Mouse (Mus musculus): Measurements from ENCODE around the gene C2cd5.

The C2cd5 gene

DNA sequence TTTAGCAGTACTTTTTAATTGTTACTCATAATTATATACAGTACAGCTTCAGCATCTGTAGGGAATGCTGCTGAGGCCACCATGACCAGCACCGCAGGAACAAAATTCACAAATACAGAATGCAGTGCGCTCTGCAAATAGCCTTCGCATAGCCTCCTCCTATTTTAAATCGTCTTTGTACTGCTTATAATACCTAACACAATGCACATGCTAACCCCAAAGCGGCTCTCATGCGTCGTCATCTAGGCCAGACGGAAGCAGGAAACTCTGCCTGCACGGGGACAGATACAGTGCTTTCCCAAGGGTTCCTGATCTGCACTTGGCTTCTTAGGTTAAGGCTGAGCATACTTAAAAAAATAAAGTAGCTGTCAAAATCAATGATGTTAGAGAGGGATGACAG, 29.2 kb downstream of the C2cd5 start:
- DNase-seq = no peak

DNA sequence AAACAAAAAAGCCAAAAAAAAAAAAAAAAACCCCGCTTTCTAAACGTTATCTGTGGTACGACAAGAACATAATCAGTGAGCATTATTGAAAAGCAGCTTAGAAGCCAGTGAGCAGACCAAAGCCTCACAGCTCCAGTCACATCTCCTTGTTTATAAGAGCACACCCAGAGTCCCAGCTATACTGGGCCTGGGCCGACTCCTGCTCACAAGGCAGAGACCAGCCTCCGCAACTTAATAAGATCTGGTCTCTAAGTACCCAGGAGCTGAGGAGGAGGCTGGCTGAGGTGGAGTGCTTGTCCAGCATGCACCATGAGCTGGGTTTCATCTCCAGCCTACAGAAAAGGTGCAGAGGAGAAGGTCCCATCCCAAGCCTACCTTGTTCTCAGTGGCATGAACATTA, 29.9 kb downstream of the C2cd5 start:
- no peak for DNase-seq

DNA sequence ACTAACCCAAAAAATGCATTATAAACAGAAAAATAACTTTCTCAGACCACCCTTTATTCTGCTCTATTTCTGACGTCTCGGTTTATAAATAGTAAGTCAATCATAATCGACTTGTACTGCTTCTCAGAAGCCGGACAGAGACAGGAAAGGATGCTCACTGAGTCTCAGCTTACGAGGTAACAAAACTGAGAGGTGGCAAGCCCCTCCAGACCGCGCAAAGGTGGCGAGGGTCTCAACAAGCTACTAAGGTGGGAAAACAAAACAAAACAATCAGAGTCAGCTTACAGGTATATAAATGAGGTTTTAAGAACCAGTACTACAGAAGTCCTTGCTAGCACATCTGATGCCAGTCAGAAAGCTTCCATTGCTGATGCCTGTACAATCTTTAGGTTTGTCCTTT, 30.3 kb downstream of the C2cd5 start:
- no peak for DNase-seq

DNA sequence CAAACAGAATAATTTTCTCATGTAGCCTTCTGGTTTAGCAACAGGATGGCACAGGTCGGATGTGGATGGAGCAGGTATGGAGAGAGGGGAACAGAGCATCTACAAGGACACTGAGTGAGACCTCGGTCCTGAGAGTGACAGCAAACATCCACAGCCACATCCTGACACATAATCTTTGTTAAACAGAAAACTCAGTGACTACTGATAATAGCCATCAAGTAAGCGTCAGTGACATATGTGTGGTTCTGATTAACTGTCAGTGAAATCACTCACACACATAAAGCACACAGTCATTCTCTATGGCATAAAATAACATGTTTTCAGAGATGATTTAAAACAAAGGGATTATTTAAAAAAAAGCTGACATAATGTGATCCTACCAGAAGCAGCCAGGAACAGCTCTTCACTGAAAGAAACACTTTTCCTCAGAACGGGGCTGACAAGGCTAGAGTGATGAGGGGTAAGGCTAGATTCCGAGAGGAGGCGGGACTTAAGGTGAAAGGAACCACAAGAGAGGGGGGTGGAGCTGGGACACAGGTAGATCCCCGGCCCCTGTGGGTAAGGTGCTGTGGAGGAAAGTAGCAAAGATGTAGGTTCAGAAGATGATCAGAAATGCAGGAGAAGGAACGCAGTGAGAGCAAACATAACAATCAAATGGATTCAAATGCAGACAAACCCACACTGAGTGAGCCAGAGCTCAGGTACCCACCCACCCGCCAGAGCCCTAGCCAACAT, 31.6 kb downstream of the C2cd5 start:
- no peak for DNase-seq

DNA sequence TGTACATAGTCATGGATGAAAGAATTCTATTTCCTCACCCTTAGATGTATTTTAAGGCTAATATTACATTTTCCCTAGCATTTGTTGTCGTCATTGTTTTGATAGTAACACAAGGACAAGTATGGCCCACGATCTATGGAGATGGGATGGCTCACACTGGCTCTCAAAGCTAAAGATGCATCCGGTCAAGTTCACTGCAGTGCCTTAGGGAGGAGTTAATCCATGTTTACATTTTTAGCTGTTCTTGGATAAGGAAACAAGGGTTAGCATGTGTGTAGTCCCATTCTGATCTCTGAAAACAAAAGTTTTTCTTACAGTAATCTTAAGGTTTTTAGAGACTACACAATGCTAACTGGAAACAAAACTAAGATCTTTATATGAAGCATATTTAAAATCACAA, 32.3 kb downstream of the C2cd5 start:
- DNase-seq = no peak

DNA sequence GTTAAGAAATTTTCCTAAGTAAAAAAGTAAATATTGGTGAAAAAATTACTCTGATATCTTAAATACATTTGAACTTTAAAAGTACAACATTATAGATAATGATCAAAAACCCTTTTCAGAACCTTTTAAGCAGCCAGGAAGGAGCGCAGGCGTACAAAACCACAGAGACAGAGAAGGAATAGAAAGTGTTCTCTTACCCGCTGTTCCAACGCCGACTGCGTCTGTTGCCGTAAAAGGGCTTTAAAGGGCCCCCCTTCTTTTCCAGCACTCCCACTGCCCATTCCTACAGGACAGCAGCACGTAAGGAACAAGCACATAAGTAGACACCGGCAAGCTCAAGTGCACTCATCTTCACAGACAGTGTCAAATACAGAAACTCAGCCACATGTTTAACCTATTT, 33.1 kb downstream of the C2cd5 start:
- DNase-seq = no peak

DNA sequence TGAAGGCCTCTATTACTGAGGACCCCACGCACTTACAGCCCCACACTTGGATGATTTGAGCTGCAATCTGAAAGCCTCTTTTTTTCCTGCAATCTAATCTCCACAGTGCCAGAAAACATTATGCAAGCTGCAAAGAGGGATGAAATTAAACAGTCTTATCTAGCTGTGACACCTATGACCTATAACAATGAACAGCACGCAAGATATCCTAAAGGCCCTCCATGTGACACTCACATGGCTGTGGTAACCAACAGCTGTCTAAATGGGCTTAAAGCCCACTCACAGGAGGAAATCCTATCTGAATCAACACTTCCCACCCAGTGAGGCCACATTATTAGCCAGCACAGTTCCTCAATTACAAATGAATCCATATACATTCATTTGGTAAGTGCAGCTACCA, 35.9 kb downstream of the C2cd5 start:
- DNase-seq = no peak

DNA sequence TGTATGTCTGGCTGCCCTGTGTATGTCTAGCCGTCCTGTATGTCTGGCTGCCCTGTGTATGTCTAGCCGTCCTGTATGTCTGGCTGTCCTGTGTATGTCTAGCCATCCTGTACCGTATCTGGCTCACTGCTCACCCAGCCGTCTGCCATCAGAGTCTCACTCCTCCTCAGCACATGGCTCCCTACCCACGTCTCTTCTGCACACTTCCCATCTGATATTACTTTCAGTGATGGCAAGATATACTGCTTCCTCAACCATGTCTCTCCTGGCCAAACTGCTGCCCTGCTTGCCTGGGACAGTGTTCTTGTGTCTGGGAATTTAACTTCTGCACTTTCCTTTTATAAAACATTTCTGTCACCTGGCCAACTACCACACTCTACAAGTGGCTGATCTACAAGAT, 42.3 kb downstream of the C2cd5 start:
- no peak for DNase-seq

DNA sequence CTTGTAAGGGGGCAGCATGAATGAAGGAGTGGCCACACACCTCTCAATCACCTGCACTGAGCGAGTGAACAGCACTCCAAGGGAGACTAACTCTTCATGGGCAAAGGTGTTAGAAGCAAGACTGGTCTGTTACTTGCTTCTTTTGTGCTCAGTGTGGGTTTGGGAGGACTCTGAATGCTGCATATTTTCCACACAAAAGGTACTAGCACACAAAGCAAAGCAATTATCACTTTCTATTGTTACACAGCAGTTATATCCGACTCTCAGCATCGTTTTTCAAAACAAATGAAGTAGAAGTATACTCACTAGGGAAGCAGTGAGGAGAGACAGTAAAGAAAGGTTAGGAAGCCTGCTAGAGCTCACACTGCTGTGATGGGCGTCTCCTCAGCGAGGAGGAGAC, 48.4 kb downstream of the C2cd5 start:
- DNase-seq = no peak

DNA sequence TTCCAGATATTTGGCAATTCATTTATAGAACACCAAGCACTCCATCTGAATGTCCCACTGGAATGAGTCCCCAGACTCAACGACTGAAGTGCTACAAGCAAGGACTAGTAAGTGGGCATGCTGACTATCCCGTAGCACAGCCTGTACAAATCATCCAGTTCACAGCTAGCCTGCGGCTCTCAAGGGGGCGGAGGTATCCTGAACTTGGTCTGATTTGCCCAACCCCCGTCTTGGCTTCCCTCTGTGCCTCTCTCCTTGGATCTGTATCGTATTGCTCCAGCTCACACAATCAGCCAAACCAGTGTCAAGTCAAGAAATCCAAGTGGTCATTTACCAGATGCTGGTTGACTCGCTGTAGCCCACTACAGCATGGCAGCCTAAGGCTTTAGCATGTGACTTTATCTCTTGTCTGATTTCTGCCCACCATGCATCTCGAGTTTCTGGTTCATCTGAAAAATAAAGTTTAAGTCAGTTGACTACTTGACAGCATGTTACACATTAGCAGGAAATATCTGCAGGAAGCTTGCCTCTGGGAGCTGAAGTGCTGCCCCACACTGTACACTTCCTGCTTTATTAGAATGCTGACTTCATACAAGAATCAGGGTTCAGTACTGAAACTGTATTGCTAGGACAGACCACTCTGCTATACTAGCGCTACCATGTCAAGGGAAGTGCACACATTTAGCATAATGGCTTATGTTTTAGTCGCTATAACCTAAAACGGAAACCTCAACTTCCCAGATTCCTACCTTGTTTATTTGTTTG, 50.0 kb downstream of the C2cd5 start:
- DNase-seq = no peak

DNA sequence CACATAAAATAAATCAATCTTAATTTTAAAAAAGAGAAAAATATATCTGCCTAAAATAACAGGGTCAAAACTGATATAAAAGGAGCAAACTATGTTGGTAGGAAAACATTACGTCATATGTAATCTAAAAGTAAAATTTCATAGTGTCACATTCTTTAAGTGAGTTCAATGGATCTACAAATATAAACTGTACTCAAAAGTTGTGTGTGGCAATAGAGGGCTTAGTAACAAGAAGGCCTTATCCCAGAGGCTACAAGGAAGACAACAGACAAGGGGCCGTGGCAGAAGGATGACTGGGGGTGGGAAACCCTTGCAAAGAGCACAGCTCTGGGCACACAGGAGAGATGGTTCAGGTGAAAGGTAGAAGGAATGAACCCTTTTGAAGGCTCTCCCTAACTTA, 50.8 kb downstream of the C2cd5 start:
- DNase-seq = no peak

DNA sequence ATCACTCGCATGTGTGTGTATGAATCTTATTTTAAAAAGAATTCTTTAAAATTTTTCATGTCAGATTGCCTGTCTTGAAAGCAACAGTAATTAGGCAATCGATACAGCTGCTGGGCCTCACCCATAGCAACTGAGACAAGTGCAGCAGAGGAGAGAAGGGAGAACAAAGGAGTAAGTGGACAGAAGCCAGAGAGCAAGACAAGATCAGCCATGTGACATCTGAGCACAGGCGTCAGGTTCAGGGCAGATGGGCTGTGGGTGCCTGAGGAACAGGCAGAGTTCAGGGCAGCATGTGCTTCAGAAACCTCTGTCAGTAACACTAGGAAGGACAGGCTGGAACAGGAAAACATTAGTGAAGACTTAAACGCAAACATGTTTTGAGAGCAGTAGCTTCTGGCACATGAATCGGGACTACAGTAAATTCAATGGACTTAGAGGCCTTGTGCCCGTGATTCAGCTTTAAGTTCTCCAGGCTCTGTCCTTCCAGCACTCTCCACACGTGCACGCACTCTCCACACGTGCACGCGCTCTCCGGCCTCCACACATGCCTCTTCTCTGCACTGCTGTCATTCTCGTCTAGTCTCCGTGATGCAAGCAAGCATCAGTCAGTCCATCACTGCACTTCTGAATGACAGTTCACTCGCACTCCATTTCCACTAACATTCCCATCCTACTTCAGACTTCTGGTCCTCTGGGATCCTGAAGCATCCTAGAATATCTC, 52.2 kb downstream of the C2cd5 start:
- no peak for DNase-seq

DNA sequence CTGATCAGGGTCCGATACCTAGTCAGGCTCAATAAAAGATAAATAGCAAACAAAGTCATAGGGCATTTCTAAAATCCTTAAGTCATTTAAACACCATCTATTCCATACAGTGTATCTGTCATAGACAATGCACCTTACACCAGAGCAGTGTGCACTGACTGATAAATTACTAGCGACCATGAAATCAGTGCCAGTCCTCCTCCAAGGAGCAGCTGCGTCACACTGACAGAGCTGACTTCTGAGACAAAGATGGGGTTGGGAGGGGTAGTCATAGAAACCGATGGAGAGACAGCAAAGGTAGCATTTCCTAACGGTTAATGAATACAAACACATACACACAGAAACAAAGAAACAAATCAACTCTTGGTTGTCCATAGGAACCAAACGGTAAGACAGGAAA, 58.4 kb downstream of the C2cd5 start:
- no peak for DNase-seq

DNA sequence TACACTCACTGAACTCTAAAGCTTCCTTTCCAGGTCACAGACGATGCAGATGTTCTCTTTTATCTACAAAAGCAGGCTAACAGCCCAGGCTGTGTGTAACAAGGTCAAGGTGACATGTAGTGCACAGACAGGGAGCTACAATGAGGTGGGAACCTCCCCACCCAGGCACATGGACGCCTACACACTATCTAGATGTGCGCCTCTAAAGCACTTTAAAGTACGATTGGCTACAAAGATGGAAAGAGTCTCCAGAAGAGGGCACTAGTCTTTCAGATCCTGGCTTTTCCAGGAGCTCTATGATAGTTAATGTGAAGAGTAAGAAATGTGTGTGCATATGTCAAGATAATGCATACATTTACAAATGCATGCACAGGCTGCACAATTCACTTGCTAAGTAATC, 64.7 kb downstream of the C2cd5 start:
- no peak for DNase-seq

DNA sequence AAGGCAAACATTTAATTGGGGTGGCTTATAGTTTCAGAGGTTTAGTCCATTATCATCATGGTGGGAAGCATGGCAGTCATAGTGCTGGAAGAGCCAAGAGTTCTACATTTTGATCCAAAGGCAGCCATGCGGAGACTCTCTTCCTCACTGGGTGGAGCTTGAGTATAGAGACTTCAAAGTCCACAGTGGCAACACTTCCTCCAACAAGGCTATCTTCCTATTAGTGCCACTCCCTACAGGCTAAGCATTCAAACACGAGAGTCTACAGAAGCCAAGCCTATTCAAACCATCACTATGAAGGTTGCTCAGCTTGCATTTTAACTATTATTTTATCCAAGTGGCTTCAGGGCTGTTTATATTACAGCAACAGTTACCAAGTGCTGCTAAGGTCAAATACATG, 65.4 kb downstream of the C2cd5 start:
- DNase-seq = no peak

DNA sequence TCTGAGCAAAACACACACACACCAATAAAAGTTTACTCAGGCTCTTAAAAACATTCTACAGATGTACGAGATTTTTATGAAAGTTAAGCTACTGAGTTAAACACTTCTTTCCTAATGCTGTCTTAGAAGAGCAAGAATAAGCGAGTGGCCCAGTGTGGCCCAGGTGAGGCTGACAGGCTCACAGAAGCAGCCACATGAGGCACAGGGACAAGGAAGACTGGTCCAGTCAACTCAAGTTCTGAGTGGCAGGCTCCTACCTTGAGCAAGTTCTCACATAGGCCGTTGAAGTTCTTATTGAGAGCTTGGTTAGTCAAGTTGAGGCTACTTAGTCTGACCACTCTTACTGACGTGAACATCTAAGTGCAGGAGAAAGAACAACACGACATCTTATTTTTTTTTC, 69.4 kb downstream of the C2cd5 start:
- DNase-seq = no peak

DNA sequence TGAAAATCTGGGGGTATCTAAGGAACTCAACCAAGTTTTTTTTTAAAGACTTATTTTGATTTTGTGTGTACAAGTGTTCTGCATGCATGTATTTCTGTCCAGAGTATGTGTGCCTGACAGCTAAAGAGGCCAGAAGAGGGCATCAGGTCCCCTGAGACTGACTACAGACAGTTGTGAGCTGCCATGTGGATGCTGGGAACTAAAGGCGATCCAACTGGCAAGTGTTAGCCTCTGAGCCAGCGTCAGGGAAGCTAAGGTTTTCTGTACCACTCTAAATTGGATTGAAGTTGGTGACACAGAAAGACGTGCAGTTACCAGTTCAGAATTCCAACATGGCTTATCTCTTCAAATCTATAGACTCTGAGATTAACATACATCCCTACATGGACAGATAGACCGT, 72.0 kb downstream of the C2cd5 start:
- no peak for DNase-seq

DNA sequence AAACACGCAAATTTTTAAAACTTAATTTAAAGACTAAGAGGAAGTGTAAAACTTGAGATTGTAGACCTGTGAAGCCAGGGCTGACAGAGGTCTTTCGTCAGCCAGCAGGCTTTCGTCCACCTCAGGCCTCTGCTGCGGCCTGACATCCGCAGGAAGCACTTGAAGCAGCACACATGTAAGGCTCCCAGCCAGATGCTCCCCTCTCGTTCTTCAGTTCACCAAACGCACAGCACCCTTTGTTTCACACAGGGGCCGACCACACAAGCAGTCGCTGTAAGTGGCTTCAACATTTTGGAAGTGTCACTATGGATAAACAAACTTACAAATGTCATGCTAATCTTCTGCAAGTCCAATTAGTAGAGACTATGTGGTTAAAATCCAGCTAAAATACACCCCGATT, 72.5 kb downstream of the C2cd5 start:
- no peak for DNase-seq

DNA sequence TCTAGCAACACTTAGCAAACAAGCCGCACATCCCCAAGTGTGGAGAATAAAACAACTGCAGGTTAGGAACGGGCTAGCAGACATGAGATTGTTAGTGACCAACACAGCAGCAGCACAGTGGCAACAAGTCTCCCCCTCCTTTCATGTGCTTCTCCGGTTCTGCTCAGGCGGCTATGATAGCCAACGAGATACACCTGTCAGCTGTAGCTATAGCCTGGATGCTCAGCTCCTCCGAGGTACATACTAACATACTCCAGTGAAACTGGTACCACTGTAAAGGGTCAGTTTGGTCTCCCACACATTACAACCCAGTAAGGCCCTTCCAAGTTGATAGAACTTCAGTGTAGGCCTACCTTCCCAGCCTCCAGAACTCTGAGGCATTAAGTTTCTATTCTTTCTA, 76.2 kb downstream of the C2cd5 start:
- DNase-seq = no peak

DNA sequence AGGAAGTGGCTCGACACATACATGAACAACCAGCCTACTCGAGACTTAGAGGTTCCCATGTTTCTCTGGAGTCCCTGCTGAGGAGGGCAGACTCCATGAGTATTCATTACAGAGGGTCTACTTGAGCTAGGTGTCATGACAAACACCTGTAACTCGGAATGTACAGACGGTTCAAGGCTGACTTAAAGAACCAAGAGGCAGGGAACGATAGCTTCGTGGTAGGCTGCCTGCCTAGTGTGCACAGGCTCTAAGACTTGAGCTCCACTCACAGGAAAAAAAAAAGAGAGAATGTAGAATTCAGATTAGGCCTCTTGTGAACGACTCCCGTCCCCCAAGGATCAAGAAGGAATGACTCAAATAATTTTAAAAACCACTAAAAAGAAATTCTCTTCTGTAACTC, 78.2 kb downstream of the C2cd5 start:
- DNase-seq = no peak

DNA sequence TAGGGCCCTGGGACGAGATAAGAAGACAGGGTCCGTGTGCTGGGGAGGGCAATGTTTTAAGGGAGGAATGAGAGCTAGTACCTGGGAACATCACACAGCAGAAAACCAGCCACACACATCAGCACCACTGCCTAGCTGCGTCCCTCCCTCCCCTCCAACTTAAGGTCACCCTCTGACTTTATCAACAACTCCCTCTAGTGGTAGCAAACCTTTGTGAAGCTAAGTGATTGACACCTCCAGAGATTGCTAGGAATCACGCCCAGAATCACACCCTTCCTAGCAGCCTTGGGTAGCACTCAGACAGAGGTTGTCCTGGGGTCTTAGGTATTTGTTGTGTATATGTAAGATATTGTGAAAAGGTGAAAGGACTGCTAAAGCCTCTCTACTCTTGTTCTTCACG, 79.3 kb downstream of the C2cd5 start:
- DNase-seq = no peak

DNA sequence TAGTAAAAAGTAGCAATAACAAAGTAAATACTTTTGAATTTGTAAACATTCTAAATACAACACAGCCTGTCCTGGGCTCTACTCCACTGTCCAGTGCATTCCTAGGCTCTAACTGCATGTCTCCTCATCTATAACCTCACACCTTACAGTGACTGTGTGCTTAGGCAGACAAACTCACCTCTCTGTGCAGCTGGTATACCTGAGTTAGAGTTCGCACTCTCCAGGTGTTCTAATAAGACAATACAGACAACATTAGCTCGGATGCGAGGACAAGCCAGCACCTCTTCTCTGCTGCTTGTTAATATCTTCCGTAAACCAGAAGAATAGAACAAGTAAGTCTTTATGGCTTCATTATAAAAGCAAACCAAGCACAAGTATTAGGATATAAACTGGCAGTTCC, 79.8 kb downstream of the C2cd5 start:
- no peak for DNase-seq

DNA sequence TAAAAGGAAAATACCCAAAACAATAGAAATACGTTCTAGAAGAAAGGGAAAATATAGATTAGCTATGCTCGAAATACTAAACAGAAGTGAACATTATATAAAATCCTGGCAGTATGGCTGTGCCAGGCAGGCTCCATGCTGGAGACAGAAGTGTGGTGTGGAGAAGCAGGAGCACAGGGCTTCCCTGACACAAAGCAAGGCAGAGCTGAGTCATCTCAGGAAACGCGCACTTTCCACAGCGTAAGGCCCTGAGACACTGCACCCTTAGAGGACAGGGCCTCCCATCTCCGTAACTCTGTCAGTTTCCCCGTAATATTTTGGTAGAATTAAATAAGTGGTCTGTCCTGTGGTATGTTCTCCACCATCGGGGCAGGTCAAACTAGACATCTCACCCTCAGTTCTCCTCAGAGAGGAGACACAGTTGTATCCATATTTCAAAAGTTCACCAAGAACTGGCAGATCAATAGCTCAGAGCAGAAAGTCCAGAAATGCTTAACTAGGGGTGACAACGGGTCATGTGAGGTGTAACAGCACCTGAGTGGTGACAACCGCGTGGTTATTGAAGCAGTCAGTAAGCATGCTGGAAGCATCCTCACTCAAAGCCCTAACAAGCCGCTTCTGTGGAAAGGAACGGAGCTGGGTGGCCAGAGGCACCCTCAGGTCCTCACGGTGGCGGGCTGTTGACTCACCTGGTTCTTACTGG, 87.3 kb downstream of the C2cd5 start:
- DNase-seq = no peak

DNA sequence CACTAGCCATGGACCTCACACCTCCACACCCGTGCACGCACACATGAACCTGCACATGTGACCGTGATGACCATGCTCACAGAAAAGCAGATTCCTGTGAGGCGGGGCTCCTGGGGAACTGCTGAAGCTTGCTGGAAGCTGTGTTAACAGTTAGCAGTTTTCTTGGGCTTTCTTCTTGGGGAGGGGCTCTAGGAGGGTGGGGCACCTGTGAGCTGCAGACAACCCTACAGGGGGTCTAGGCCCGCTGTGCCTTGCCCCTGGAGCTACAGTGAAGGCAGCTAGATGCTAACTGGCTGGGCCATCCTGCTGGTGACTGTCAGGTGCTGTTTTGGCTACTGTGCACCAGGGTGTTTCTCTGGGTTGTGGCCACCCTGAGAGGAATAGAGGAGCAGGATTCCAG, 91.1 kb downstream of the C2cd5 start:
- DNase-seq = no peak
